Mouse (Mus musculus): ENCODE measurements around the gene Tenm1.

Tenm1 gene

GRCm38 (mm10) chrX:42861731-42862130, 567.2 kb downstream of the Tenm1 start:
- in situ Hi-C loops (cut with MseI, MboI): no loop called here

GRCm38 (mm10) chrX:42781566-42781965, 647.4 kb downstream of the Tenm1 start:
- in situ Hi-C loops (cut with MseI, MboI): no loop called here

GRCm38 (mm10) chrX:42718078-42718785, 710.7 kb downstream of the Tenm1 start:
- in situ Hi-C loops (cut with MseI, MboI): no loop called here

- in situ Hi-C loops (cut with MseI, MboI): no loop called here
These were observed 728.6 kb downstream of the Tenm1 start for GRCm38 (mm10) chrX:42700291-42700690.

GRCm38 (mm10) chrX:42647131-42647530, 781.8 kb downstream of the Tenm1 start:
- in situ Hi-C loops (cut with MseI, MboI): no loop called here

DNA sequence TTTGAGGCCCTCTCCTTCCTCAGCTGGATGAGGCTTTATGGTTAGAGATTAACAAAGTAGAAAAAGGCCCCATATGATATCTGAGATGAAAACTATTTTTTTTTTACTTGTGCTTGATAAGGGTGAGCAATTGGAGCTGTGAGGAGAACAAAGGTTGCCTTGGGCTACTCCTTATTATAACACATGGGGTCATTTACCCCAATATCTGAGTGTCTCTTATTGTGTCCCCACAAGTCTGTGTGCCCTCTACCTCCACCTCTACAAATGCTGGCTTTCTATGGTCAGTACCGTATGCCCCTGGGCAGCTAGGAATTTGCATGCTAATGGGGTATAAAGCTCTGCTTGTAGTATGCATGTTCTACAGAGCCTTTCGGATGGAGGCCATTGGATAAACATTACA, 848.4 kb downstream of the Tenm1 start:
- in situ Hi-C loops (cut with MseI, MboI): no loop called here

DNA sequence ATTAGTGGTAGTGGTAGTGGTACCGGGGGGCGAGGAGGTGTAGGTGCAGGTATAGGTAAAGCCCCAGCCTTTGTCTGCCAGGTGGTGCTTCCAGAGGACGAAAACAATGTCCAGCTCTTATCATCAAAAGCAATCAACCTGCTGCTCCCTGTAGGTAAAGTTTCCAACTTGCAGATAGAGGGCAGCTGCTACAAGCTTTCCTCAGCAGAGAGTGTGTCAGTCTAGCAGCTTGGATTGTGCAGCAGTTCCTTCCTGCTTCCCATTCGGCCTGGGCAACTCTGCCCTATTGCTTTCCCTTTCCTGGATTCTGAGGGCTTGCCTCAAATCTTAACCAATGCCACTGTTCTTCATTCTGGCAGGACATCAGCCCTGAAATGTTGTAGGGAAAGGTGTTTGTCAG, 870.2 kb downstream of the Tenm1 start:
- in situ Hi-C loops (cut with MseI, MboI): no loop called here

- in situ Hi-C loops (cut with MseI, MboI): no loop called here
These were observed 871.6 kb downstream of the Tenm1 start for GRCm38 (mm10) chrX:42557284-42557683.

GRCm38 (mm10) chrX:42548513-42548912, 880.4 kb downstream of the Tenm1 start:
- in situ Hi-C loops (cut with MseI, MboI): no loop called here

GRCm38 (mm10) chrX:42545076-42545475, 883.9 kb downstream of the Tenm1 start:
- in situ Hi-C loops (cut with MseI, MboI): no loop called here

DNA sequence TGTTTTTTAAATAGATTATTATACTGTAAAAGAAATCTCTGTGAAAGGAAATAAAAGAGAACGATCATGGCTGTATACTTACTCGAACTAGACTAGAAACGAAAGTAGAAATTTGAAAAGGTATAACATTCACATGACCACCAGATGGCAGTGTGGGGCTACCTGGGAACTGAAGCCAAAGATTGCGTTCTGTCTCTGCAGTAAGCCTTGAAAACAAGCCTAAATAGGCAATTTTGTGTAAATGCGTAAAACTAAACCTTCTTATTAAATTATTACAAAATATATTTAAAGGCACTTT, 888.2 kb downstream of the Tenm1 start:
- in situ Hi-C loops (cut with MseI, MboI): no loop called here

- in situ Hi-C loops (cut with MseI, MboI): no loop called here
These were observed 888.7 kb downstream of the Tenm1 start for GRCm38 (mm10) chrX:42540030-42540755.

GRCm38 (mm10) chrX:42530703-42531102, 898.2 kb downstream of the Tenm1 start:
- in situ Hi-C loops (cut with MseI, MboI): no loop called here

GRCm38 (mm10) chrX:42522868-42523267, 906.1 kb downstream of the Tenm1 start:
- in situ Hi-C loops (cut with MseI, MboI): no loop called here

DNA sequence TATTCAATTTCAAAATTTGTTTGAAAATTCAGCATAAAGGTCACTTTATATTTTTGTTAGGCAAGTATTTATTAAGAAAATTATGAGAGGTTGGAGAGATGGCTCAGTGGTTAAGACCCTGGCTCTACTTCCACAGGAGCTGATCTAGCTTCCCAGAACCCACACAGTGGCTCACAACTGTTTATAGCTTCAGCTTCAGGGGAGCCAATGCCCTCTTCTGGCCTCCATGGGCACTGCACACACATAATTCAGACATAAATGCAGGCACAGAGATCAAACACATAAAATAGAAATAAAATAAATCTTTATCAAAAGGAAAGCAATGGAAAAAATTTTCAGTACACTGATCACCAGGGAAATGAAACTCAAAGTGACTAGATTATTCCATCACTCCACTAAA, 916.4 kb downstream of the Tenm1 start:
- in situ Hi-C loops (cut with MseI, MboI): no loop called here

DNA sequence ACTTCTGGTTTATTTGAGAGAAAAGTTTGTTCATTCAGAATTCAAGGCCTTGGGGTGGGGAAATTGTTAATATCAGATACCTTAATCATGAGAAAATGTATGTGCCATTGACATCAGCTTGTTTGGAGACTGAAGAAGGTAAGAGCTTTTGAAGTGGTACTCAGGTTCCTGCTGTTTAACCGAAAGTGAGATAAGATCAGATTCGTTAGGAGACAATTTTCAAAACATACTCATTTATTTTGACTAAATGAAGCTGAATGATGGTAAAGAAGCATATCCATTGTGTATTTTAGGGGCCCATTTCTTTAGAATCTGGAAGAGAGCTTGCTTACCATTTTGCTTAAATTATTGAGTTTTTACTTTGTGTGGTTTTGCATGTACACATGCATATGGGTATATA, 917.8 kb downstream of the Tenm1 start:
- in situ Hi-C loops (cut with MseI, MboI): no loop called here

GRCm38 (mm10) chrX:42502291-42503043, 926.5 kb downstream of the Tenm1 start, which contains the start of gene Sh2d1a:
Sh2d1a (plus strand) TSS chrX:42502453.
- in situ Hi-C loops (cut with MseI, MboI): no loop called here

DNA sequence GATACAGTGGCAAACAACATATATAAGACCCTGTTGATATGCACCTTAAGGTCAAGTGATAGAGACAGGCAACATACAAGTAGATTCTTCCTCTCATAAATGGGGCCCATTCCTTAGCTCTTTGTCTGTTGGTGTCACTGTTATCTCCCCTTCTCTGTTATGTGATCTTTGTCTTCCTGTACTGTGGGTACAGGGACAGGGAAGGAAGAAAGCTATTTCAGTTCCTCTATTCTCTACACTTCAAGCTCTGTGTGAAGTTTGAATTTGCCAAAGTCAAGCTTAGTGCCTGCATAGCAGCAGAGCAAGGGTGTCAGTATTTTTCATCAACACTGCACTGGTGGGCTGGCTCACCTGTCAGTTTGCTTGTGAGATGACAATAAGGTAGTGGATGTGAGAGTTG, 928.4 kb downstream of the Tenm1 start:
- in situ Hi-C loops (cut with MseI, MboI): no loop called here

DNA sequence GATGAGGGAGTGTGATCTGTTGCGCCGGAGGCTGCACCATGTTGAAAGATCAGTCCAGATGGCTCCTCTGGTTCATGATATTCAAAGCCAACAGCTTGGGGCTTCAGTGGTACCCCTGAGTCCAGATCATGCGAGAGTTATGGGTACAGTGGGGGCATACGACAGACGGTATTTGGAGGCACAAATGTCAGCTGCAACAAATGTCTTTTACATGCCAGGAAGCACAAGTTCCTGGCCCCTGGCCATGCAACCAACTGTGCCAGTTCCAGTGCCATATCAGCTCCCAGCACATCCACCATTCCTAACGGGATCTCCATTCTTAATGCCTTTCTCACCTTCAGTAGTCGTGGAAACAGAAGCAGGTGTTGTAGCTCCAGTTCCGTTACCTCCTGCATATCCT, 938.6 kb downstream of the Tenm1 start:
- in situ Hi-C loops (cut with MseI, MboI): no loop called here

DNA sequence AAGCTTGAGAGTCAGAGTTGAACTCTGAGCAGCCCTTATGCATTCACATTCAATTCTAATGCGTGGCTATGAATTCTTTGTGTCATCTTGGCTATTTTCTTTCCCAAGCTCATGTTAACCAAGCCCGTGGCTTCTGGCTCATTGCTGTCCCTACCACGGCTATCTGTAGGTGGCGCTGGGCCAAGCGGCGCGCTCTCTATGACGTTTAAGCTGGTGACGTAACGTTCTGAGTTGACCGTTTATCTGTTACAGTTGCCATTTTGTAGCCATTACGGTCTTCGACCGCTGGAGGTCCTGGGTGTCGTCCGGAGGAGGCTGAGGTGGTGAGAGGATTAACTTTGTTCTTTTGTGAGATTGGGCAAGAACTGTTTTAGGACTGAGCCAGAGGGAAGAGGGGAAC, 939.5 kb downstream of the Tenm1 start, which contains the start of gene Tex13c2:
Tex13c2 (plus strand) TSS at position 246 of the 400 bp plus-strand sequence.
- in situ Hi-C loops (cut with MseI, MboI): no loop called here
